Mouse (Mus musculus) cortical plate, adult 2 months (tissue): ENCODE data around the gene Dgki.

ENCODE experiments used
- CTCF ChIP-seq: fragments of 200-500 bp; IDR thresholded peaks from 2 replicates; pipeline ENCODE4 v1.5.1; 2011; ENCODE audit warnings: mild to moderate bottlenecking, control low read depth, low read length; ENCODE audit not compliant: insufficient read depth; ENCODE audit errors: extremely low read depth
- POLR2A ChIP-seq: fragments of 200-500 bp; IDR thresholded peaks from 2 replicates; pipeline ENCODE4 v1.6.1; 2011; ENCODE audit warnings: mild to moderate bottlenecking, low read length, control low read depth; ENCODE audit not compliant: insufficient read depth; ENCODE audit errors: extremely low read depth

DNA sequence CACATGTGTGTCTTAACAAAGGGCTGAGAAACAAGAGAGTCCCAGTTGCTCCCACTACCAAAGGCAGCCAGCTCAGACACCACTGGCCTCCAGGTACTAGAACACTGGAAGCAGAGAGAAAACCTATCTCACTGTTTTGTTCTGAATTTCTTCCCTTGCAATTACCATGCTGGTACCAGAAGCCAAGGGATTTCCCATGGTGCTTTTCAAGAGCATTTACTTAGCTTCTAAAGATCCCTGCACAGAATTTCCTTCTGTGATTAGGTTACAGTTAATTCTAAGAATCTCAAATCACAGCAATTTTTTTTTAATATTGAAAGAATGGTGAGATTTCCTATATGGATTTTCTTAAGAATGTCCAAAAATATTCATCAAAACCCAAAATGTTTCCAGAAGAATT, 458.8 kb downstream of the Dgki start:
- TF ChIP-seq CTCF = no peak
- TF ChIP-seq POLR2A = no peak
